Mouse (Mus musculus) lung, embryonic 16.5 days (tissue): ENCODE measurements at regions not wholly inside any gene's neighbourhood (a gene's known extent, or its start where the extent isn't known, plus 50 kb on each side); places are given as distances from the start of the nearest gene placed in this dataset.
A peak's percentile ranks its signal among the peaks of the same experiment; 100 is the strongest.

ENCODE experiments used
- ATAC-seq: fragments of 200-750 bp; cut with Nextera tagmentation; 2 replicates; pipeline ENCODE4 v1.8.0; 2017; ENCODE audit warnings: low read depth, mild to moderate bottlenecking, moderate library complexity
- H3K27ac ChIP-seq: fragments of 300-500 bp; sonication (generic); 2 replicates; pipeline ENCODE4 v1.5.1; 2014; ENCODE audit warnings: mild to moderate bottlenecking, control low read depth, low read length
- H3K27me3 ChIP-seq: fragments of 300-500 bp; sonication (generic); 2 replicates; pipeline ENCODE4 v1.6.1; 2014; ENCODE audit warnings: low read depth, low read length, mixed read lengths; ENCODE audit not compliant: control insufficient read depth, insufficient read depth
- H3K36me3 ChIP-seq: fragments of 300-500 bp; sonication (generic); 2 replicates; pipeline ENCODE4 v1.6.1; 2014; ENCODE audit warnings: low read length; ENCODE audit not compliant: control insufficient read depth, insufficient read depth
- H3K4me1 ChIP-seq: fragments of 300-500 bp; sonication (generic); replicated peaks from 2 replicates; pipeline ENCODE4 v1.6.1; 2014; ENCODE audit warnings: low read length, mixed read lengths; ENCODE audit not compliant: control insufficient read depth, insufficient read depth
- H3K4me2 ChIP-seq: fragments of 300-500 bp; sonication (generic); 2 replicates; pipeline ENCODE4 v1.6.1; 2014; ENCODE audit warnings: low read depth, low read length, control low read depth
- H3K4me3 ChIP-seq: fragments of 300-500 bp; sonication (generic); 2 replicates; pipeline ENCODE4 v1.5.1; 2014; ENCODE audit warnings: mild to moderate bottlenecking, low read length, control low read depth
- H3K9ac ChIP-seq: fragments of 300-500 bp; sonication (generic); 2 replicates; pipeline ENCODE4 v1.6.1; 2014; ENCODE audit warnings: low read length, control low read depth
- H3K9me3 ChIP-seq: fragments of 300-500 bp; sonication (generic); 2 replicates; pipeline ENCODE4 v1.6.1; 2016; ENCODE audit warnings: low read length; ENCODE audit not compliant: control insufficient read depth
- WGBS: fragments of 180-500 bp; shearing (Covaris S2); extraction: QIAGEN DNeasy Blood & Tissue Kit; methylation state at CpG from one replicate; pipeline ENCODE4 v1.1.7; 2014; 5-methylcytosine and 5-hydroxymethylcytosine counted together

- Histone ChIP-seq H3K4me2 (no peak overlapping the region), H3K4me1 (peaks cover 9% of the 10 kb centered on the region; the same call in 1 of the 2 replicates), H3K9me3 (no peaks in the 10 kb centered on the region), H3K4me3 (no peak overlapping the region), H3K27me3 (no peaks in the 10 kb centered on the region), H3K36me3 (no peaks in the 10 kb centered on the region), H3K27ac (no peak overlapping the region), H3K9ac (no peak overlapping the region)
- ATAC-seq = no peak
- 89% methylated on average over 3 of the region's 3 CpGs for WGBS
These were observed 66.9 kb upstream of the Gadd45a start for GRCm38 (mm10) chr6:67104205-67104604.

- H3K9me3 ChIP-seq = no peaks in the 10 kb centered on the region
- no peak overlapping the region for H3K9ac ChIP-seq
- WGBS = 18% methylated on average over 11 of the region's 11 CpGs
- 0 out of 2 replicates have a peak overlapping the region, but pooled peaks have one; percentile 31 for H3K27ac ChIP-seq
- H3K27me3 ChIP-seq = no peaks in the 10 kb centered on the region
- H3K36me3 ChIP-seq = no peaks in the 10 kb centered on the region
- peak; percentile 86 for ATAC-seq
- peak overlapping the region; percentile 8; the same call in 1 of the 2 replicates for H3K4me2 ChIP-seq
- H3K4me1 ChIP-seq = peaks cover 9% of the 10 kb centered on the region; the same call in 1 of the 2 replicates
- H3K4me3 ChIP-seq = no peak overlapping the region
These were observed 65.4 kb upstream of the Gadd45a start for GRCm38 (mm10) chr6:67102541-67103134.

- Histone ChIP-seq H3K27me3 (no peaks in the 10 kb centered on the region), H3K9ac (no peak overlapping the region), H3K27ac (no peak overlapping the region), H3K4me3 (no peak overlapping the region), H3K9me3 (no peaks in the 10 kb centered on the region), H3K4me1 (peaks cover 9% of the 10 kb centered on the region; the same call in 1 of the 2 replicates), H3K4me2 (no peak overlapping the region), H3K36me3 (no peaks in the 10 kb centered on the region)
- ATAC-seq = peak; percentile 75
- 58% methylated on average over 4 of the region's 4 CpGs for WGBS
These were observed 64.8 kb upstream of the Gadd45a start for GRCm38 (mm10) chr6:67102014-67102413.

- ATAC-seq = no peak
- Histone ChIP-seq H3K4me2 (no peak overlapping the region), H3K9ac (no peak overlapping the region), H3K27ac (no peak overlapping the region), H3K4me3 (no peak overlapping the region), H3K36me3 (no peaks in the 10 kb centered on the region), H3K4me1 (no peaks in the 10 kb centered on the region), H3K9me3 (no peaks in the 10 kb centered on the region), H3K27me3 (no peaks in the 10 kb centered on the region)
- 74% methylated on average over 3 of the region's 3 CpGs for WGBS
These were observed 57.2 kb upstream of the Gadd45a start for GRCm38 (mm10) chr6:67094426-67094825.

DNA sequence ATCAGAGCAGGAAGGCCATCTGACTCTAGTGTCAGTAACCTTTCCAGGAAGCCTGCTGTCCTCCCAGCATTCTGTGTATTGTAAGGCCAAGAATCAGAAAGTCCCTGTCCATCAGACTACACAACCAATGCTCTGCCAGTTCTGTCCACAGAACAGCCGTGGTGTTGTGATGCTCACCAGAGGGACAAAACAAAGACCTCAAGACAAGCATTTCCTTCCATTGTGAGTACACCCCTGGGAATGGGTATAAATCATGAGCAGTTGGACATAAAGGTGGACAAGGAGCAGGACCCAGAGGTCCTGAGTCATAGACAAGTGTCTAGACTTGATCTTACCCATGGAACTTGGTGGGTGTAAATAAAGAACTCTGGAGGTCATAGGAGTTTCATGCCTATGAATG, 55.9 kb upstream of the Gadd45a start:
- Histone ChIP-seq H3K4me1 (no peaks in the 10 kb centered on the region), H3K9me3 (no peaks in the 10 kb centered on the region), H3K27me3 (no peaks in the 10 kb centered on the region), H3K4me2 (no peak overlapping the region), H3K4me3 (no peak overlapping the region), H3K9ac (no peak overlapping the region), H3K27ac (no peak overlapping the region), H3K36me3 (no peaks in the 10 kb centered on the region)
- no peak for ATAC-seq
- WGBS = 75% methylated on average over 1 of the region's 1 CpGs

GRCm38 (mm10) chr6:67090150-67090549, 52.9 kb upstream of the Gadd45a start:
- Histone ChIP-seq H3K27me3 (no peaks in the 10 kb centered on the region), H3K27ac (no peak overlapping the region), H3K36me3 (no peaks in the 10 kb centered on the region), H3K4me1 (no peaks in the 10 kb centered on the region), H3K4me2 (no peak overlapping the region), H3K9me3 (no peaks in the 10 kb centered on the region), H3K4me3 (no peak overlapping the region), H3K9ac (no peak overlapping the region)
- no peak for ATAC-seq
- 67% methylated on average over 4 of the region's 4 CpGs for WGBS

- no peak for ATAC-seq
- Histone ChIP-seq H3K27ac (no peak overlapping the region), H3K36me3 (no peaks in the 10 kb centered on the region), H3K4me2 (no peak overlapping the region), H3K4me3 (no peak overlapping the region), H3K9me3 (no peaks in the 10 kb centered on the region), H3K27me3 (no peaks in the 10 kb centered on the region), H3K4me1 (no peaks in the 10 kb centered on the region), H3K9ac (no peak overlapping the region)
- 77% methylated on average over 3 of the region's 3 CpGs for WGBS
These were observed 52.4 kb upstream of the Gadd45a start for GRCm38 (mm10) chr6:67089530-67090140.

GRCm38 (mm10) chr6:67088741-67089455, 51.6 kb upstream of the Gadd45a start:
- H3K27me3 ChIP-seq = no peaks in the 10 kb centered on the region
- H3K4me3 ChIP-seq = no peak overlapping the region
- no peaks in the 10 kb centered on the region for H3K4me1 ChIP-seq
- no peak overlapping the region for H3K9ac ChIP-seq
- H3K27ac ChIP-seq = no peak overlapping the region
- no peaks in the 10 kb centered on the region for H3K9me3 ChIP-seq
- H3K4me2 ChIP-seq = no peak overlapping the region
- 59% methylated on average over 21 of the region's 21 CpGs for WGBS
- H3K36me3 ChIP-seq = no peaks in the 10 kb centered on the region
- no peak for ATAC-seq

- no peak overlapping the region for H3K27ac ChIP-seq
- ATAC-seq = no peak
- H3K9me3 ChIP-seq = no peaks in the 10 kb centered on the region
- WGBS = 59% methylated on average over 5 of the region's 5 CpGs
- no peaks in the 10 kb centered on the region for H3K4me1 ChIP-seq
- H3K27me3 ChIP-seq = no peaks in the 10 kb centered on the region
- no peak overlapping the region for H3K4me2 ChIP-seq
- no peak overlapping the region for H3K4me3 ChIP-seq
- no peaks in the 10 kb centered on the region for H3K36me3 ChIP-seq
- no peak overlapping the region for H3K9ac ChIP-seq
These were observed 50.7 kb upstream of the Gadd45a start for GRCm38 (mm10) chr6:67087837-67088440.
